11 mouse cellular contexts compared by ENCODE assay signal in the genomic region with DNA sequence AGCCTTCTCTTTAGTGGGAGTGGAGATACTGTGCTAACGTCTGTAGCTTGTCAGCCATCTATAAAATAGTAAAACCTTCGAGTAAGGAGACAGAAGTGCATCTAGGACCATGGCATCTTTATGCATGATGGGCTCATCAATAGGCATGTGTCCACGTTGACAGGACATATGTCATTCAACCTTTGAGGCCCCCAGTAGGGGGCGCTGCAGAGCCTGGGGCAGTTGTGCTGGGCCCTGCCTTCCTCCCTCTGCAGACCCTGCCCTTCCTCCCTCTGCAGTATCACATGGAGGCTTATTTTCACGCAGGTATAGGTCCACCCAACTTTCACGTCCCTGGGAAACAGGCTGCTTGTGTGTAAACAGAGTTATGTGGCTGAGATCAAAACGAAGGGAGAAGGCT. TPM values are rescaled to one million over a fixed set of nuclear protein-coding genes. Genes with fewer than 3 reads are reported as not detected.
DNase-seq lines count a peak whose midpoint lies in the region; ATAC-seq and TF ChIP-seq lines count a peak whose summit lies in the region.
"Had no signal": no experiment of that assay in that cellular context is flagged by ENCODE, and none has a peak within 500 bp of the region (broad histone marks: within the 10 kb centered on the region; RNA-seq: fewer than 3 reads in every experiment).

No protein-coding gene starts in this region.

- H3K9me3 ChIP-seq in liver, embryonic 14.5 days (ENCODE audit: control insufficient read depth, low read length) = no peaks in the 10 kb centered on the region
- H3K9me3 ChIP-seq: liver, embryonic 13.5 days; stomach, embryonic 15.5 days had no signal

- WGBS in heart, adult 2 months = 83% methylated on average over 7 of the region's 7 CpGs
- 61% methylated on average over 7 of the region's 7 CpGs for WGBS in liver, embryonic 14.5 days (ENCODE audit: insufficient replicate concordance)

- no peak overlapping the region for H3K9ac ChIP-seq in heart, adult 2 months (ENCODE audit: low read depth, low read length)
- no peak overlapping the region for H3K9ac ChIP-seq in liver, embryonic 14.5 days (replicated peaks)
- H3K9ac ChIP-seq: liver, embryonic 13.5 days; stomach, embryonic 15.5 days had no signal

- H3K27ac ChIP-seq in heart, adult 2 months = no peak overlapping the region
- H3K27ac ChIP-seq in liver, embryonic 14.5 days = no peak overlapping the region
- H3K27ac ChIP-seq: liver, embryonic 13.5 days; stomach, embryonic 15.5 days had no signal

- H3K36me3 ChIP-seq in heart, adult 2 months (ENCODE audit: control insufficient read depth, insufficient read depth, low read length) = peaks cover under 1% of the 10 kb centered on the region
- H3K36me3 ChIP-seq in liver, embryonic 14.5 days (replicated peaks; ENCODE audit: control insufficient read depth, insufficient read depth, low read depth) = no peaks in the 10 kb centered on the region
- H3K36me3 ChIP-seq: liver, embryonic 13.5 days; stomach, embryonic 15.5 days had no signal

- no peak for DNase-seq in heart, adult 2 months
- DNase-seq in heart, adult 18-20 months = no peak
- no peak for DNase-seq in liver, embryonic 14.5 days (ENCODE audit: low read depth in 3 of 3, low spot score in 3 of 3)
- no peak for DNase-seq in liver
- peak; percentile 18 to 25 for DNase-seq in B cell, adult 2 months
- DNase-seq in brain, embryonic 14.5 days (ENCODE audit: low read depth) = no peak
- DNase-seq in frontal cortex, postnatal 14 days (ENCODE audit: low spot score in 2 of 2) = no peak
- no peak for DNase-seq in yolk sac, embryonic 10.5 days (ENCODE audit: low spot score)
- DNase-seq: gastrocnemius, postnatal 25 days; liver, embryonic 13.5 days had no signal

- H3K4me3 ChIP-seq in heart, adult 2 months = no peak overlapping the region
- no peak overlapping the region for H3K4me3 ChIP-seq in liver, embryonic 14.5 days (ENCODE audit: insufficient read depth in 1 of 2, low read depth in 2 of 2, low read length in 2 of 2)
- H3K4me3 ChIP-seq: liver, embryonic 13.5 days; stomach, embryonic 15.5 days had no signal

- no peak for ATAC-seq in liver, embryonic 14.5 days (ENCODE audit: insufficient read depth)

- intact Hi-C loops in heart, adult 2 months (cut with DNase I) = loop anchor here (10.0 kb wide), 1 partner anchor 189 kb away; no protein-coding TSS in a partner anchor

- no peak for TF ChIP-seq POLR2A in heart, adult 2 months (IDR thresholded peaks at IDR 0.05; ENCODE audit: insufficient read depth, low read depth, low read length)
- no peak for TF ChIP-seq POLR2A in brain, embryonic 14.5 days (IDR thresholded peaks at IDR 0.05; ENCODE audit: borderline replicate concordance, extremely low read depth, insufficient read depth, insufficient read length, poor library complexity, severe bottlenecking)

- TF ChIP-seq EP300 in heart, adult 2 months (IDR thresholded peaks at IDR 0.05; ENCODE audit: insufficient read depth, low read depth, low read length) = no peak
- TF ChIP-seq EP300 in liver, embryonic 14.5 days (IDR thresholded peaks at IDR 0.05; ENCODE audit: low read depth) = no peak

- H3K4me2 ChIP-seq in liver, embryonic 14.5 days (ENCODE audit: low read depth) = no peak overlapping the region
- H3K4me2 ChIP-seq: liver, embryonic 13.5 days; stomach, embryonic 15.5 days had no signal

- H3K27me3 ChIP-seq in heart, adult 2 months (ENCODE audit: control insufficient read depth, insufficient read depth, low read length) = no peaks in the 10 kb centered on the region
- no peaks in the 10 kb centered on the region for H3K27me3 ChIP-seq in liver, embryonic 14.5 days (ENCODE audit: control insufficient read depth, insufficient read depth, low read length)
- H3K27me3 ChIP-seq: liver, embryonic 13.5 days; stomach, embryonic 15.5 days had no signal

- H3K79me2 ChIP-seq in heart, adult 2 months (replicated peaks; ENCODE audit: control insufficient read depth, insufficient read depth, low read length) = peaks cover 2% of the 10 kb centered on the region

- peaks cover 5% of the 10 kb centered on the region for H3K4me1 ChIP-seq in heart, adult 2 months (ENCODE audit: control insufficient read depth, insufficient read depth, low read length)
- peaks cover 0 to 8% of the 10 kb centered on the region in 2 experiments; a peak in 2 of 4 replicates for H3K4me1 ChIP-seq in liver, embryonic 14.5 days (replicated peaks; ENCODE audit: control insufficient read depth in 2 of 2, insufficient read depth in 2 of 2, low read length in 1 of 2)

- peak; percentile 54 for TF ChIP-seq CTCF in heart, adult 2 months (IDR thresholded peaks at IDR 0.05)
- peak; percentile 67 for TF ChIP-seq CTCF in liver, embryonic 14.5 days (IDR thresholded peaks at IDR 0.05; ENCODE audit: low read depth)
- TF ChIP-seq CTCF in brain, embryonic 14.5 days (IDR thresholded peaks at IDR 0.05; ENCODE audit: borderline replicate concordance, extremely low read depth, insufficient read depth, insufficient read length) = peak; percentile 24; the same call in 1 of the 2 replicates

RNA-seq across cellular contexts. Expression of a gene that starts 19.0 kb away (rescaled TPM):
- 10 to 100 TPM; 10.1 to 10.7 TPM for total RNA-seq in heart, adult 2 months (2021)
- 6.7 and 23.3 TPM in 2 replicates for polyA plus RNA-seq in heart, adult 2 months (2012; rRNA removed)
- 10 to 100 TPM; 11.6 TPM for total RNA-seq in heart, adult 18-20 months (2021)
- 8.2 and 11.6 TPM in 2 replicates for polyA plus RNA-seq in liver, embryonic 14.5 days (2012; rRNA removed)
- polyA plus RNA-seq in liver, embryonic 14.5 days (2014; fragmentation: Nextera tagmentation; extraction: Ambion mirVana) = 19.2 and 22.8 TPM in 2 replicates
- polyA plus RNA-seq in brain, embryonic 14.5 days (2012; rRNA removed) = 61.8 TPM in 2 replicates

Comparison
In these comparisons a context has a peak if more than half of its experiments do, and no peak if none do; other contexts are left out.
1. DNase-seq: peak in B cell, adult 2 months (2 of 2); none in heart, adult 2 months (0 of 2), heart, adult 18-20 months (0 of 2), liver, embryonic 14.5 days (0 of 3), liver (single experiment), brain, embryonic 14.5 days (single experiment), frontal cortex, postnatal 14 days (0 of 2) and yolk sac, embryonic 10.5 days (single experiment).
2. Peak in every context shown above with its lines, with median percentiles within 50 percentile points of each other: CTCF ChIP-seq.